Mouse (Mus musculus) bone marrow, adult 2 months (tissue): Measurements from ENCODE around the gene Hba-x.

Source experiments
- CTCF ChIP-seq: fragments of 200-500 bp; IDR thresholded peaks from 2 replicates; pipeline ENCODE4 v1.5.1; 2011; ENCODE audit warnings: low read length, control low read depth; ENCODE audit not compliant: control insufficient read depth, insufficient read depth
- POLR2A ChIP-seq: fragments of 200-500 bp; IDR thresholded peaks from 2 replicates; pipeline ENCODE4 v1.6.1; 2011; ENCODE audit warnings: low read depth, mild to moderate bottlenecking, control low read depth, low read length, borderline replicate concordance; ENCODE audit not compliant: control insufficient read depth

DNA sequence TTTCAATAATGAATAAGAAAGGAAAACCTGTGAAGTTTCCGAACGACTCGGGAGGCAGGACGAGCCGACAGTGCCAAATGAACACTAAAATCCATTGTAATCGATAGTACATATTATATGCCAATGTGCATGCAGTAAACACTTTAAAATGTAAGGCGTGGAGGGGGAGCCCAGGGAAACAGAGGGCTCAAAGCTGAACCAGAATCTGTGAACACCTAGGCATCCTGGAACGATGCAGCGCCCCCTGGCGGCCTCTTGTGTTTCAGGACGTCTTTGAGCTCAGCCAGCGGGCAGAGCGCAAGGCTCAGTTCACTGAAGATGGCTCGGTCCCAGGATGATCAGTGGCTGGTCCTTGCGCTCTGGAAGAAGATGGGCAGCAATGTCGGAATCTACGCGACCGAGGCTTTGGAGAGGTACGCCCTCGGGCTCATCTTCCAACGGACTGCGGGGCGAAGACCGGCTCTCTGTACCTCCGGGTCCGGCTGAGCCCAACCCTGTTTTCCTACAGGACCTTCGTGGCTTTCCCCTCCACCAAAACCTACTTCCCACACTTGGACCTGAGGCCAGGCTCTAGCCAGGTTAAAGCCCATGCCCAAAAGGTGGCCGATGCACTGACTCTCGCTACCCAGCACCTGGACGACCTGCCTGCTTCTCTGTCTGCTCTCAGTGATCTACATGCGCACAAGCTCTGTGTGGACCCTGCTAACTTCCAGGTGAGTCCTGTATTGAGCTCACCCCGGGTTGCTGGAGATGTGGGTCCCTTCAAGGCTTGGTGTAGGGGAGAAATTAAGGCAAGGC is 10.7 kb downstream of the Hba-x start, which contains the start of gene Hbq1b:
- TF ChIP-seq CTCF: peak; percentile 62
- TF ChIP-seq POLR2A: peak; percentile 39; the same call in 1 of the 2 replicates
